Mouse (Mus musculus) limb, embryonic 11.5 days (tissue): ENCODE results near the gene Snrpc. TPM values are rescaled to one million over a fixed set of nuclear protein-coding genes. Genes with fewer than 3 reads are reported as not detected.
A peak's percentile ranks its signal among the peaks of the same experiment; 100 is the strongest.

Source experiments
- ATAC-seq: fragments of 200-750 bp; cut with Nextera tagmentation; 2 replicates; pipeline ENCODE4 v1.8.0; 2017; ENCODE audit warnings: low read depth; ENCODE audit not compliant: insufficient number of reproducible peaks, low FRiP score, low TSS enrichment
- DNase-seq: peaks from one replicate; pipeline ENCODE4 v3.0.0-alpha.2; 2015; ENCODE audit warnings: low spot score
- H3K27ac ChIP-seq: fragments of 300-500 bp; sonication (generic); replicated peaks from 2 replicates; pipeline ENCODE4 v1.5.1; 2014; ENCODE audit warnings: low read depth, mild to moderate bottlenecking, low read length
- H3K27me3 ChIP-seq: fragments of 300-500 bp; sonication (generic); 2 replicates; pipeline ENCODE4 v1.6.1; 2014; ENCODE audit warnings: mild to moderate bottlenecking, low read length, mixed read lengths; ENCODE audit not compliant: control insufficient read depth, insufficient read depth
- H3K36me3 ChIP-seq: fragments of 300-500 bp; sonication (generic); 2 replicates; pipeline ENCODE4 v1.6.1; 2014; ENCODE audit warnings: mild to moderate bottlenecking, low read length, moderate library complexity, mixed read lengths; ENCODE audit not compliant: control insufficient read depth, insufficient read depth
- H3K4me1 ChIP-seq: fragments of 300-500 bp; sonication (generic); 2 replicates; pipeline ENCODE4 v1.6.1; 2014; ENCODE audit warnings: low read length, mixed read lengths; ENCODE audit not compliant: control insufficient read depth, insufficient read depth
- H3K4me2 ChIP-seq: fragments of 300-500 bp; sonication (generic); 2 replicates; pipeline ENCODE4 v1.6.1; 2014; ENCODE audit warnings: low read depth, mild to moderate bottlenecking, moderate library complexity; ENCODE audit not compliant: severe bottlenecking
- H3K4me3 ChIP-seq: fragments of 300-500 bp; sonication (generic); 2 replicates; pipeline ENCODE4 v1.5.1; 2014; ENCODE audit warnings: low read depth, low read length
- H3K9ac ChIP-seq: fragments of 300-500 bp; sonication (generic); 2 replicates; pipeline ENCODE4 v1.6.1; 2014; ENCODE audit warnings: mild to moderate bottlenecking, low read length
- H3K9me3 ChIP-seq: fragments of 300-500 bp; sonication (generic); 2 replicates; pipeline ENCODE4 v1.6.1; 2016; ENCODE audit warnings: low read length; ENCODE audit not compliant: control insufficient read depth
- WGBS: fragments of 180-500 bp; shearing (Covaris S2); extraction: QIAGEN DNeasy Blood & Tissue Kit; methylation state at CpG from one replicate; pipeline ENCODE4 v1.1.7; 2014; 5-methylcytosine and 5-hydroxymethylcytosine counted together
- polyA plus RNA-seq: library from polyadenylated mRNA; unstranded; fragments of >200 nt; fragmentation: Nextera tagmentation; extraction: Ambion mirVana; gene quantifications from 2 replicates; pipeline ENCODE4 v1.2.1, GENCODE M21; 2014

The Snrpc gene
- polyA plus RNA-seq, 1 experiment from 2014 or later, result 415 TPM

DNA sequence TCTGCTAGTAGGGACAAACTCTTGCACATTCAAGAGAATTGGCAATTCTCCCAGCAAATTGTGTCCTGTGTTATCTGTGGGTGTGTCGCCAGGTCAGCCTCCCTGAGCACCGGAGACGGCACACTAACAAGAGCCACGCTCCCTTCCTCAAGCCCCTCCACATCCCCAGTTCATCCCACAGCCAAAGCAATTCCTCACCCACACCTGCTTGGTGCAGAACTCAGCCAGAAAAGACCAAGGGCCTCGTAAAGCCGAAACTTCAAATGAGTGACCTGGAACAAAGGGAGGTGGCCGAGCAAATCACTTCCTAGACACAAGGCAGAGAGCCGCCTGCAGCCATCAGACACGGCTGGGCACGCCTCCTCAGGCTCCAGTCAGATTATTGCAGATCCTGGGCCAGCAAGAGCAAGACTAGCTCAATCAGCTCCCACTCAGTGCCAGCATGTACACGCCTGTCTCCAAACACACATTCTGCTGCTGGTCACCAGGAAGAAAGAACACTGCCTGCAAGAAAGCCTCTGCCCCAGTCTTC, 40.5 kb upstream of the Snrpc start:
- Histone ChIP-seq H3K27ac (peak overlapping the region; percentile 75), H3K27me3 (no peaks in the 10 kb centered on the region), H3K9ac (0 out of 2 replicates have a peak overlapping the region, but pooled peaks have one; percentile 9), H3K4me1 (peaks cover 36% of the 10 kb centered on the region), H3K4me2 (no peak overlapping the region; the same call in 1 of the 2 replicates), H3K36me3 (no peaks in the 10 kb centered on the region), H3K4me3 (no peak overlapping the region), H3K9me3 (no peaks in the 10 kb centered on the region)
- peak; percentile 72 for DNase-seq
- 20% methylated on average over 11 of the region's 11 CpGs for WGBS
- no peak for ATAC-seq

DNA sequence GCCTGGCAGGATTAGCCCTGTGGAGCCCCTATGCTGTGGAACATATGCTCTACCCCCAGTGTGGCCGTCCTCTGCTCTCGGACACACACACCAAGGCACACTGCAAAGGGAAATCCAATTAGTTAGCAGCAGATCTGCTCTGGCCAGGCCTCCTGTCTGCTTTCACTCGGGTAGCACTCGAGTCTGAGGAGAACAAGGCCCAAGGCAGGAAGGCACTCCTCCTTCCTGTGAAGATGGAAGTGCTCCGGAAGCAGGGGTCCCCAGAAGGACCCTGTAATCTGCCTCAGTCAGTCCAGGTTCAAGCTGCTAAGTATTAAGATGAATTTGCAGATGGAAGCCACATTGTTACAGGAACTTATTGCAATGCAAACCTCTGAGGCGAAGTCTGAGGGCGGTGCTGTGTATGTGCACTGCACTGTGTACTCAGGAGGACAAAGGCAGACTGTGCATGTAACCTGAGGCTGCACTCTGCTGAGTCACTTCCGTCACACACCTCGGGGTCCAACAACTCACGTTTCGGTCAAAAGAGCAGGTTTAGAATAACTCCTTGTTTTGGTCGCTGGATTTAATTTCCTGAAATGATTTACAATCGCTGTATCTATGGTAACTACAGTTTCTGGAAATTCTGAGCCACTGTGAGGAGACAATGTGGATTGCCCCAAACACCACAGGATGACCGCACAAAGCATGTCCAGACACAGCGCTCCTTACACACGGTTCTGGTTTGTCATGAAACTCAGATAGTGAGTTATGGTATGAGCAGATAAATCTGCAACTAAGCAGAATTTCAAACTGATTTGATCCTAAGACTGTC, 38.0 kb upstream of the Snrpc start:
- peaks cover 36% of the 10 kb centered on the region for H3K4me1 ChIP-seq
- H3K9me3 ChIP-seq, result no peaks in the 10 kb centered on the region
- H3K4me3 ChIP-seq, result no peak overlapping the region
- peak overlapping the region; percentile 46 for H3K9ac ChIP-seq
- no peaks in the 10 kb centered on the region for H3K36me3 ChIP-seq
- H3K27ac ChIP-seq, result peak overlapping the region; percentile 96
- no peaks in the 10 kb centered on the region for H3K27me3 ChIP-seq
- 18% methylated on average over 16 of the region's 16 CpGs for WGBS
- DNase-seq (peak; percentile 86), ATAC-seq (peak; percentile 91)
- peak overlapping the region; percentile 27; the same call in 1 of the 2 replicates for H3K4me2 ChIP-seq

DNA sequence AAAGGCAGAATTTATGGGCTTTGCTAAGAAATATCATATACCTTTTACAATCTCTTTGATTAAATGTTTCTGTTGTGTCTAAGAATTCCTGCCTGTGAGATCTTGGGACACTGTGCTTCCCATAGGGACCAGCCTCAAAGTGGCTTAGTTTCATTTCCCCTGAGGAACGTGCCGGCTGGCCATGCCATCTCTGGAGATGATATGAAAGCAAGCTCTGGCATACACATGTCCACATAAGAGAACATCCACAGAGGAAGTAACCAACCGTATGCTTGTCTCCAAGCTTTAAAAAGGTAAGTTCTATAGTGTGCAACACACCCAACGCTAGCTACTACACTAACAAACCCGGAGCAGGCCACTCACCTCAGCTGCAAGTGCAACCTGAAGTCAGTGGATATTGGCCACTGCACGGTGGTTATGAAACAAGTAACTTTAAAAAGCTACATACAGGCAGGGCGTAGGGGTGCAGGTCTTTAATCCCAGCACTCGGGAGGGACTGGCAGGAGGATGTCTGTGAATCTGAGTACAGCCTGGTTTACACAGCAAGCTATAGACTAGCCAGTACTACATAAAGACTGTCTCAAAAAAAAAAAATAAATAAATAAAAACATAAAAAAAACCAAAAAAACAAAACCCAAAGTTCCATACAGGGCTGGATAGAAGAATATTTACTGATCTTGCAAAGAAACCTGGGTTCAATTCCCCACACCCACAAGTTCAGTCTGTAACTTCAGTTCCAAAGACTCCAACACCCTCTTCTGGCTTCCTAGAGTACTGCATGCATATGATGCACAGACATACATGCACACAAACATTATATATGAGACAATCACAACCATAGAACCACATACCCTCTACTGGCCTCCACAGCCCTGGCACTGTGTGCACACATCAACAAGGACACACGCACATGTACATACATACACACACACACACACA, 37.0 kb upstream of the Snrpc start:
- no peak overlapping the region for H3K9ac ChIP-seq
- no peaks in the 10 kb centered on the region for H3K36me3 ChIP-seq
- WGBS, result 83% methylated on average over 9 of the region's 9 CpGs
- no peak overlapping the region for H3K4me2 ChIP-seq
- ATAC-seq (no peak), DNase-seq (no peak)
- H3K4me1 ChIP-seq, result peaks cover 36% of the 10 kb centered on the region
- peak overlapping the region; percentile 77 for H3K27ac ChIP-seq
- no peak overlapping the region for H3K4me3 ChIP-seq
- no peaks in the 10 kb centered on the region for H3K27me3 ChIP-seq
- H3K9me3 ChIP-seq, result no peaks in the 10 kb centered on the region

DNA sequence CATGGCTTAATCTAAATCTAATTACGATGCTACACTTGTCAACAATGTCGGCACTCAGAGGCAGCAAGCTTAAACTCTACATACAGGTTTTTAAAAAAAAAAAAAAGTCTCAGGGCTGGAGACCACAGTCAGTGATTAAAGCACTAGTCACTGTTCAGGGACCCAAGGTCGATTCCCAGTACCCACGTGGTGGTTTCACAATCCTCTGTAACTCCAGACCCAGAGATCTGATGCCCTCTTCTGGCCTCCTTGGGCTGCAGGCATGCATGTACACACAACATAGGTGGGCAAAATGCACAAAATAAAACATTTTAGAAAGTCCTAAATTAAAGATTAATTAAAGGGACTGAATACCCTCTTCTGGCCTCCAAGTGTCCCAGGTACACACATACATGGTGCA, 34.2 kb upstream of the Snrpc start:
- no peaks in the 10 kb centered on the region for H3K9me3 ChIP-seq
- no peak overlapping the region for H3K27ac ChIP-seq
- H3K4me1 ChIP-seq, result peaks cover 19% of the 10 kb centered on the region
- no peak for ATAC-seq
- H3K27me3 ChIP-seq, result no peaks in the 10 kb centered on the region
- 86% methylated on average over 4 of the region's 4 CpGs for WGBS
- no peak overlapping the region for H3K9ac ChIP-seq
- DNase-seq, result no peak
- no peak overlapping the region for H3K4me2 ChIP-seq
- H3K36me3 ChIP-seq, result no peaks in the 10 kb centered on the region
- no peak overlapping the region for H3K4me3 ChIP-seq

DNA sequence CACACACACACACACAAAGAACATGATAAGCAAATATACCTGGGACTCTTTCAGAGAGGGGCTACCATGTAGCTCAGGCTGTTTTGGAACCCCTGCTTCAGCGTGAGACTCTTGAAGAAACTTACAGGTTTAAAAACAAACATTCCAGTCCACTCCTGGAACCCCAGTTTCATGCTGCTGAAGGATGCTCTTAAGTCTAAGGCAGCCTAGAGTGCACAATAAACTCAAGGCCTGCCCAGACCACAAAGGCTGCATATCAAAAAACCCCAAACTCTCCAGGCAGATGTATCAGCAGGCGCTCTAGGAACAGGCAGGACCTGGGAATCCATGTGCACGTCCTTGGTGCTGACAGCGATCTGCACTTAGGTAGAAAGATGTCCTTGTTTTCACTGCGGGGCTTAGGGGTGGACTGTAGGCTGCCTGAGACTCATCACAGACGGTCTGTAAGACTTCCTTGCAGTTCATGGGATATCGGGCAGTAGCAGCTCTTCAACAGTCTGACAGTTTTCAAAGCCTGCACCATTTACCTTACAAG, 33.7 kb upstream of the Snrpc start:
- H3K4me1 ChIP-seq, result peaks cover 15% of the 10 kb centered on the region
- no peak for ATAC-seq
- no peak overlapping the region for H3K27ac ChIP-seq
- no peak overlapping the region for H3K9ac ChIP-seq
- no peak overlapping the region for H3K4me2 ChIP-seq
- WGBS, result 85% methylated on average over 7 of the region's 7 CpGs
- no peaks in the 10 kb centered on the region for H3K36me3 ChIP-seq
- no peak overlapping the region for H3K4me3 ChIP-seq
- DNase-seq, result no peak
- H3K9me3 ChIP-seq, result no peaks in the 10 kb centered on the region
- no peaks in the 10 kb centered on the region for H3K27me3 ChIP-seq

DNA sequence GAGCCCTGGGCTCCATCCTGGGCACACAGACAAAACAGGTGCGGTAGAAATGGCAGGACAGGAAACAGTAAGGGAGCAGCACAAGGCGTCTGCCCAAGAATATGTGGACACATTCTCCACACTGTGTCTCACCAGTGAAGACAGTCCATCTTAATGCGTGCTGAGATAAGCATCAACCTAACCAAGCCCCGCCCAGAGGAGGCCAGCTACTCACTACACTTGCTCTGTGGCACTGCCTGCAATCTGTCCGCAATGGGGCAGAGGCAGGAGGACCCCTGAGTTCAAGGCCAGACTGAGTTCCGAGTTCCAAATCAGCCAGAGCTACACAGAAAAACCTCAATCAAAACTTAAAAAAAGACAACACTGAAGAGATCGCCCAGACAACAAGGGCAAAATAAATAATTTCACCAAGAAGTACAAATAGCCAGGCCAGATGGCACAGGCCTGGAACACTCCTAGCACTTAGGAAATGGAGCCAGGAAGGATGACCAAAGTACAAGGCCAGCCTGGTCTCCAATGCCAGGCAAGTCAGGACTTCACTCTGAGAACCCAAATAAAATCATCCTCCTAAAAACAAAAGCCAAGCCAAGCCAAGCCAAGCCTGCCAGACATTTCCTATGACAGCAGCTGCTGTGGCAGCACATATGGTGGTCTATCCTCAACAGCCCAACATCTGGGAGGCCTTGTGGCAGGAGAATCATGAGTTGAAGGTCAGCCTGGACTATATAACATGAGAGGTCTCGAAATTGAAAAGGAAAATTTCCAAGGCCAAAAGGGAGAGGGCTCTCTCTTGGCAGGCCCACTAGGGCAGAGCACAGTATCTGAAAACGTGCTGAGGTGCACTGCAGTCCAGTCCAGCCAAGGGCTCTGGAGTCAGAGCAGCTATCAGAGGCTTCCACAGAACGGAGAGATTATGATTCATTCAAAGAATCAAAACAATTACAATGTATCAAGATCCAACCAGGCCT, 32.9 kb upstream of the Snrpc start:
- 88% methylated on average over 10 of the region's 10 CpGs for WGBS
- Histone ChIP-seq H3K36me3 (no peaks in the 10 kb centered on the region), H3K9ac (no peak overlapping the region)

DNA sequence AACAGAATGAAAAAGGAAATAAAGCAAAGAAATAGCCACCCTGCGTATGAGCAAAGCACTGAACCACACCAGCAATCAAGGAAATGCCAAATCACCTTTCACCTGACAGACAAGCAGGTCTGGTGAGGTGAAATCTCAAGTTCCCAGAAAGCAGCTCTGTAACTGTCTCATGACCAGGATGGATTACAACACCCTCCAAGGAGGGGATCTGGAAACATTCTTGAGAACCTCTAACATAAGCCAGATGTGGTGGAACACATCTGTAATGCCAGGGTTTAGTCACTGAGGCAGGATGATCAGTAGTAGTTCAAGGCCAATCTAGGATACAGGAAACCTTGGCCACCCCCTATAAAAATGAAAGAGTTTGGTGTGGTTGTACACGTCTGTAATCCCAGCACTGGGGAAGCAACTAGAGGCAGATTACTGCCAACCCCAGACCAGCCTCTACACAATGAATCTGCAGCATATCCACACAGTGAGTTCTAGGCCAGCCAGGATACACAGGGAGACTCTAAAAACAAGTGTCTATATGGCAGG, 30.3 kb upstream of the Snrpc start:
- H3K27me3 ChIP-seq, result no peaks in the 10 kb centered on the region
- no peak for DNase-seq
- H3K4me1 ChIP-seq, result 0 out of 2 replicates have a peak, but pooled peaks cover 3% of the 10 kb centered on the region
- H3K9ac ChIP-seq, result no peak overlapping the region
- no peak overlapping the region for H3K4me2 ChIP-seq
- no peak overlapping the region for H3K4me3 ChIP-seq
- H3K27ac ChIP-seq, result no peak overlapping the region
- WGBS, result 51% methylated on average over 2 of the region's 2 CpGs
- no peak for ATAC-seq
- no peaks in the 10 kb centered on the region for H3K9me3 ChIP-seq
- no peaks in the 10 kb centered on the region for H3K36me3 ChIP-seq

More for the DNA sequence above, 32.9 kb upstream of the Snrpc start:
- no peak overlapping the region for H3K4me3 ChIP-seq
- H3K9me3 ChIP-seq, result no peaks in the 10 kb centered on the region
- H3K27ac ChIP-seq, result no peak overlapping the region
- ATAC-seq (no peak), DNase-seq (no peak)
- H3K4me2 ChIP-seq, result no peak overlapping the region
- no peaks in the 10 kb centered on the region for H3K27me3 ChIP-seq
- peaks cover 11% of the 10 kb centered on the region for H3K4me1 ChIP-seq
